Mouse (Mus musculus) lung, adult 2 months (tissue): ENCODE data around the gene Plod3.

Experiments used
- CTCF ChIP-seq: fragments of 200-500 bp; IDR thresholded peaks from 2 replicates; pipeline ENCODE4 v1.5.1; 2011; ENCODE audit warnings: mild to moderate bottlenecking, low read length, control low read depth; ENCODE audit not compliant: insufficient read depth
- POLR2A ChIP-seq: fragments of 200-500 bp; IDR thresholded peaks from 2 replicates; pipeline ENCODE4 v1.6.1; 2011; ENCODE audit warnings: low read depth, mild to moderate bottlenecking, control low read depth, low read length, borderline replicate concordance; ENCODE audit errors: extremely low read depth

- TF ChIP-seq CTCF (no peak), POLR2A (no peak)
These were observed 7.1 kb upstream of the Plod3 start for GRCm38 (mm10) chr5:136979762-136980161.
